Mouse (Mus musculus) kidney, adult 2 months (tissue): Measurements from ENCODE around the gene Muc5b.
"Not testable (repeated sequence)": the region's sequence is repeated elsewhere in the genome, so short reads cannot be mapped to it uniquely, and the experiment has no call there.

ENCODE experiments used
- CTCF ChIP-seq: fragments of 200-500 bp; conservative IDR thresholded peaks from 2 replicates; pipeline ENCODE4 v1.5.1; 2011; ENCODE audit warnings: low read depth, mild to moderate bottlenecking, control low read depth, low read length, moderate library complexity, mixed read lengths; ENCODE audit not compliant: insufficient read depth, insufficient read length
- POLR2A ChIP-seq: fragments of 200-500 bp; IDR thresholded peaks from one replicate; pipeline ENCODE4 v1.6.1; 2011; ENCODE audit warnings: low read depth, low read length, control low read depth

GRCm38 (mm10) chr7:141809933-141810332 is 28.9 kb upstream of the Muc5b start:
- not testable (repeated sequence) for TF ChIP-seq POLR2A, CTCF
